Mouse (Mus musculus): ENCODE measurements at regions not wholly inside any gene's neighbourhood (a gene's known extent, or its start where the extent isn't known, plus 50 kb on each side); places are given as distances from the start of the nearest gene placed in this dataset.

GRCm38 (mm10) chr3:136421969-136422614 lies 96.2 kb upstream of the Bank1 start:
- no peak for TF ChIP-seq CTCF (conservative IDR thresholded peaks at IDR 0.05; ENCODE audit: low read length)
- no peak for TF ChIP-seq POU5F1 (IDR thresholded peaks at IDR 0.05; ENCODE audit: borderline replicate concordance, low read length)
- no peak for TF ChIP-seq NANOG (IDR thresholded peaks at IDR 0.05; ENCODE audit: borderline replicate concordance, low read length)
